Mouse (Mus musculus) brain, adult 2 months (tissue): ENCODE measurements around the gene Dnm3.

Experiments
- DNase-seq: peaks from one replicate; pipeline ENCODE4 v3.0.0; 2011; ENCODE audit warnings: low read depth, low spot score

Gene Dnm3

GRCm38 (mm10) chr1:161999882-162000371 is 477.9 kb downstream of the Dnm3 start:
- peak; percentile 87 for DNase-seq

- no peak for DNase-seq
These were observed 478.5 kb downstream of the Dnm3 start for GRCm38 (mm10) chr1:161999338-161999737.

- DNase-seq = no peak
These were observed 479.1 kb downstream of the Dnm3 start for GRCm38 (mm10) chr1:161998781-161999180.

- no peak for DNase-seq
These were observed 485.4 kb downstream of the Dnm3 start for GRCm38 (mm10) chr1:161992389-161992788.

GRCm38 (mm10) chr1:161991846-161992245 is 486.0 kb downstream of the Dnm3 start:
- DNase-seq = no peak

- DNase-seq = no peak
These were observed 486.9 kb downstream of the Dnm3 start for GRCm38 (mm10) chr1:161990684-161991578.

GRCm38 (mm10) chr1:161983979-161984566 is 493.8 kb downstream of the Dnm3 start:
- no peak for DNase-seq

- DNase-seq = no peak
These were observed 494.4 kb downstream of the Dnm3 start for GRCm38 (mm10) chr1:161983451-161983850.

GRCm38 (mm10) chr1:161980626-161981298 is 497.1 kb downstream of the Dnm3 start:
- DNase-seq = no peak

- no peak for DNase-seq
These were observed 497.8 kb downstream of the Dnm3 start for GRCm38 (mm10) chr1:161980046-161980445.

GRCm38 (mm10) chr1:161979536-161979935 is 498.3 kb downstream of the Dnm3 start, which contains the start of gene 4930558K02Rik:
4930558K02Rik (minus strand) TSS chr1:161979636.
- DNase-seq = no peak

- no peak for DNase-seq
These were observed 499.6 kb downstream of the Dnm3 start for GRCm38 (mm10) chr1:161978173-161978700.

GRCm38 (mm10) chr1:161977331-161977730 is 500.5 kb downstream of the Dnm3 start:
- no peak for DNase-seq

- peak; percentile 91 for DNase-seq
These were observed 501.3 kb downstream of the Dnm3 start for GRCm38 (mm10) chr1:161976255-161977182.

- DNase-seq = peak; percentile 64
These were observed 505.6 kb downstream of the Dnm3 start for GRCm38 (mm10) chr1:161972233-161972632.

- no peak for DNase-seq
These were observed 507.0 kb downstream of the Dnm3 start for GRCm38 (mm10) chr1:161970874-161971273.

GRCm38 (mm10) chr1:161968589-161969407 is 509.0 kb downstream of the Dnm3 start, which contains the start of gene Pigc:
Pigc (plus strand) TSS chr1:161969186.
- DNase-seq = peak; percentile 98

- DNase-seq = no peak
These were observed 509.9 kb downstream of the Dnm3 start for GRCm38 (mm10) chr1:161967936-161968335.

- peak; percentile 62 for DNase-seq
These were observed 515.1 kb downstream of the Dnm3 start for GRCm38 (mm10) chr1:161962465-161963377.
